Mouse (Mus musculus) embryonic facial prominence, embryonic 12.5 days (tissue): ENCODE data around the gene Med26. TPM values are rescaled to one million over a fixed set of nuclear protein-coding genes. Genes with fewer than 3 reads are reported as not detected.

Experiments used
- ATAC-seq: fragments of 200-750 bp; cut with Nextera tagmentation; 2 replicates; pipeline ENCODE4 v1.8.0; 2017; ENCODE audit not compliant: insufficient number of reproducible peaks, insufficient read depth, low FRiP score, low TSS enrichment
- H3K27ac ChIP-seq: fragments of 300-500 bp; sonication (generic); 2 replicates; pipeline ENCODE4 v1.5.1; 2016; ENCODE audit warnings: mild to moderate bottlenecking
- H3K27me3 ChIP-seq: fragments of 300-500 bp; sonication (generic); 2 replicates; pipeline ENCODE4 v1.6.1; 2016; ENCODE audit warnings: mild to moderate bottlenecking, moderate library complexity
- H3K36me3 ChIP-seq: fragments of 300-500 bp; sonication (generic); 2 replicates; pipeline ENCODE4 v1.6.1; 2016; ENCODE audit warnings: mild to moderate bottlenecking
- H3K4me1 ChIP-seq: fragments of 300-500 bp; sonication (generic); 2 replicates; pipeline ENCODE4 v1.6.1; 2016
- H3K4me2 ChIP-seq: fragments of 300-500 bp; sonication (generic); replicated peaks from 2 replicates; pipeline ENCODE4 v1.6.1; 2016; ENCODE audit warnings: mild to moderate bottlenecking, moderate library complexity
- H3K4me3 ChIP-seq: fragments of 300-500 bp; sonication (generic); 2 replicates; pipeline ENCODE4 v1.5.1; 2016; ENCODE audit warnings: mild to moderate bottlenecking
- H3K9ac ChIP-seq: fragments of 300-500 bp; sonication (generic); 2 replicates; pipeline ENCODE4 v1.6.1; 2016; ENCODE audit warnings: mild to moderate bottlenecking, moderate library complexity
- H3K9me3 ChIP-seq: fragments of 300-500 bp; sonication (generic); 2 replicates; pipeline ENCODE4 v1.6.1; 2016; ENCODE audit warnings: mild to moderate bottlenecking, moderate library complexity
- WGBS: fragments of 180-500 bp; shearing (Covaris S2); methylation state at CpG from one replicate; pipeline ENCODE4 v1.1.7; 2016; 5-methylcytosine and 5-hydroxymethylcytosine counted together
- polyA plus RNA-seq: library from polyadenylated mRNA; unstranded; fragments of >200 nt; fragmentation: Nextera tagmentation; extraction: Ambion mirVana; gene quantifications from 2 replicates; pipeline ENCODE4 v1.2.1, GENCODE M21; 2016

Med26 gene
- polyA plus RNA-seq, 1 experiment from 2014 or later = 22.3 TPM

DNA sequence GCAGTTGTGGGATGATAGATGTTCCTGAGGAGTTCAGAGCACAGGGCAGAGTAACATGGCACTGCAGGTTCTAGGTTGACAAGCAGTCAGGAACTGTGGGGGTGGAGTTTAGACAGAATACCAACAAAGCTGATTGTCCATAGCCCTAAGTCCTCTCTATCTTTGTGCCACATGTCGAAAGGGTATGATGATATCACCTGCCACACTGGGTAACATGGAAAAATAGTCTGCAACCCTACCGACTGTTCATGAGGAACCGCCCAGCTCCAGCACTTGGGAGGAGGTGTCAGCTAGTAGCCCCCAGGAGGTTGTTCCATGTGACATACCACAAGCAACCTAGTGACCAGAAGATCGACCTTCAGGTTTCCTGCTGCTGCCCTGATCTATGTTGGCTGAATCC is 49.5 kb downstream of the Med26 start:
- H3K36me3 ChIP-seq = peaks cover 37% of the 10 kb centered on the region
- 95% methylated on average over 4 of the region's 4 CpGs for WGBS
- ATAC-seq = no peak

GRCm38 (mm10) chr8:72497911-72498310 is 50.2 kb downstream of the Med26 start:
- WGBS = 69% methylated on average over 1 of the region's 1 CpGs
- H3K36me3 ChIP-seq = peaks cover 37% of the 10 kb centered on the region

More for the DNA sequence above, 49.5 kb downstream of the Med26 start:
- H3K4me1 ChIP-seq = peaks cover 6% of the 10 kb centered on the region
- H3K9ac ChIP-seq = no peak overlapping the region
- no peaks in the 10 kb centered on the region for H3K27me3 ChIP-seq
- H3K4me3 ChIP-seq = no peak overlapping the region
- no peaks in the 10 kb centered on the region for H3K9me3 ChIP-seq
- H3K27ac ChIP-seq = no peak overlapping the region
- H3K4me2 ChIP-seq = no peak overlapping the region

DNA sequence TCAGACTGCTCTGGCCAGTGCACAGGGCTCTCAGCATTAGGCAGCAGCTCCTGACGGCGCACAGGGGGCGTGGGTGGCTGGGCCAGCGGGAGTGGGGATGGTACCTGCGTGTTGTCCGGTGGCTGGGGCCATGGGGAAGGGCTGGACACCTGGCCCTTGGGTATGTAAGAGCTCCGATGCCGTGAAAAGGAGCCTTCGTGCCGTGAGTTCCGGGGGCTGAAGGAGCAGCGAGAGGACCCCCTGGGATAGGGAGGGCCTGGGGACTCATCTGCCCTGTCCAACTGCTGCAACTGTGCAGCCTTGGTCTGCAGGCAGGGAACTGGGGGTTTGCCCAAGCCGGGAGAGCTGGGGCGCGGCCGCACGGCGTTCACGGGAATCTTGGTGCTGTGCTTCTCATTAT is 51.9 kb downstream of the Med26 start:
- Histone ChIP-seq H3K36me3 (peaks cover 33% of the 10 kb centered on the region), H3K4me2 (no peak overlapping the region), H3K9ac (no peak overlapping the region), H3K27me3 (no peaks in the 10 kb centered on the region), H3K4me1 (peaks cover 14% of the 10 kb centered on the region), H3K27ac (no peak overlapping the region), H3K4me3 (no peak overlapping the region), H3K9me3 (no peaks in the 10 kb centered on the region)
- ATAC-seq = no peak
- WGBS = 95% methylated on average over 19 of the region's 19 CpGs

More at GRCm38 (mm10) chr8:72497911-72498310, 50.2 kb downstream of the Med26 start:
- Histone ChIP-seq H3K4me3 (no peak overlapping the region), H3K4me2 (no peak overlapping the region), H3K9ac (no peak overlapping the region), H3K9me3 (no peaks in the 10 kb centered on the region), H3K4me1 (peaks cover 9% of the 10 kb centered on the region), H3K27me3 (no peaks in the 10 kb centered on the region), H3K27ac (no peak overlapping the region)
- no peak for ATAC-seq

DNA sequence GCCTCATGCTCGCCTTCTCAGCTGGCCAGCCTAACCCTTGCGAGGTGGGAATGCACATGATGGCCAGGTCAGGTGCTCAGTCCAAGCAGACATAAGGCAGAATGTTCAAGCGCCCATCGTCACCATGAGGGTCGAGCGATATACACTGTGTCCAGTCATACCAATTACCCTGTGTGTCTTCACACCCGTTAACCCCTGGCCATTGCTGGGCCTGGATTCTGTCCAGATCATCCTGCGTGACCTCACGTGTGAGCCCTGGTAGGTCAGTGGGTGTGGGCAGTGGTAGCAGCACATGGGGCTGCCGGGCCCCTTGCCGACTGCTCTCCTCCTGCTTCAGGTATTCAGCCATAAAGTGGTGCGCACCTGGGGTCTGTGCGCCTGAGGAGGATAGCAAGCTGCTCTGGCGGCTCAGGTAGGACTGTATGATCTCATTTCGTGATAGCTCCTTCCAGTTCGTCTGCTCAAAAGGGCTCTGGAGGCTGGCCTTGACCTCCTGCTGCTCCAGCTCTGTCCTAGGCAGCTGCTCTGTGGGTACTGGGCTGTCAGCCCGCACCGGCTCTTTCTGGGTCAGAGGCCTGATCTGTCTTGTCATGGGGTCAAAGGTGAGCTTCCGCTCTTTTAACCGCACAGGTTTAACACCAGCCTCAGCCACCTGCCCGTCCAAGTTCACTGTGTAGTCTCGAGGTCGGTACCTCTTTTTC is 52.5 kb downstream of the Med26 start:
- 87% methylated on average over 23 of the region's 23 CpGs for WGBS
- peaks cover 20% of the 10 kb centered on the region for H3K4me1 ChIP-seq
- 0 out of 2 replicates have a peak overlapping the region, but pooled peaks have one; percentile 3 for H3K9ac ChIP-seq
- H3K4me2 ChIP-seq = no peak overlapping the region
- H3K27me3 ChIP-seq = no peaks in the 10 kb centered on the region
- H3K27ac ChIP-seq = no peak overlapping the region
- H3K4me3 ChIP-seq = no peak overlapping the region
- H3K36me3 ChIP-seq = peaks cover 33% of the 10 kb centered on the region
- ATAC-seq = no peak
- H3K9me3 ChIP-seq = no peaks in the 10 kb centered on the region

- Histone ChIP-seq H3K27me3 (no peaks in the 10 kb centered on the region), H3K4me1 (peaks cover 24% of the 10 kb centered on the region), H3K9ac (peak overlapping the region; percentile 70), H3K9me3 (no peaks in the 10 kb centered on the region), H3K27ac (peak overlapping the region; percentile 66; the same call in 1 of the 2 replicates), H3K4me3 (peak overlapping the region; percentile 91), H3K36me3 (peaks cover 36% of the 10 kb centered on the region), H3K4me2 (peak overlapping the region; percentile 89)
- 14% methylated on average over 8 of the region's 8 CpGs for WGBS
- ATAC-seq = no peak
Observed at GRCm38 (mm10) chr8:72493381-72493780, 54.7 kb downstream of the Med26 start.

DNA sequence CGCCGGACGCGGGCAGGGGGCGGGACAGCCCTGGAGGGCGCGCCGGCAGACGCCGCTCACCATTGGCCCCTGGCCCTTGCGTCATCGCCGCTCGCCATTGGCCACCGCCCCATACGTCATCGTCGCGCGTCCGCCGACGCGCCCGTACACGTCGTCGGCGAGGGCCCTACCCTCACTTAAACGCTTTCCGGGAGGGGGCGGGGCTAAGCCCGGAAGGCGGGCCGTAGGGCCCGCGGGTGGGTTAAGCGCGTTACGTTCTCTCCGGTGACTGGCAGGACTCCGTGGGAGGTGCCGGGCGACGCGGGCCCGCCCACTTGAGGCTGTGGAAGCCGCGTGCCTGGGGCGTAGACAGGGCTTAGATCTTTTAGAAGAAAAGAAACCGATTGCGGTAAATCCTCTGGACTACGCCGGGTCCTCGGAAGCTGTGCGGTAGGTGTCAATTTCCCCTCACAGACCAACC is 55.4 kb downstream of the Med26 start:
- Histone ChIP-seq H3K4me2 (peak overlapping the region; percentile 89), H3K4me1 (peaks cover 24% of the 10 kb centered on the region), H3K4me3 (peak overlapping the region; percentile 91), H3K9ac (peak overlapping the region; percentile 92), H3K9me3 (no peaks in the 10 kb centered on the region), H3K36me3 (peaks cover 43% of the 10 kb centered on the region), H3K27me3 (no peaks in the 10 kb centered on the region), H3K27ac (peak overlapping the region; percentile 72)
- peak; percentile 96 for ATAC-seq
- under 1% methylated on average over 55 of the region's 56 CpGs for WGBS

DNA sequence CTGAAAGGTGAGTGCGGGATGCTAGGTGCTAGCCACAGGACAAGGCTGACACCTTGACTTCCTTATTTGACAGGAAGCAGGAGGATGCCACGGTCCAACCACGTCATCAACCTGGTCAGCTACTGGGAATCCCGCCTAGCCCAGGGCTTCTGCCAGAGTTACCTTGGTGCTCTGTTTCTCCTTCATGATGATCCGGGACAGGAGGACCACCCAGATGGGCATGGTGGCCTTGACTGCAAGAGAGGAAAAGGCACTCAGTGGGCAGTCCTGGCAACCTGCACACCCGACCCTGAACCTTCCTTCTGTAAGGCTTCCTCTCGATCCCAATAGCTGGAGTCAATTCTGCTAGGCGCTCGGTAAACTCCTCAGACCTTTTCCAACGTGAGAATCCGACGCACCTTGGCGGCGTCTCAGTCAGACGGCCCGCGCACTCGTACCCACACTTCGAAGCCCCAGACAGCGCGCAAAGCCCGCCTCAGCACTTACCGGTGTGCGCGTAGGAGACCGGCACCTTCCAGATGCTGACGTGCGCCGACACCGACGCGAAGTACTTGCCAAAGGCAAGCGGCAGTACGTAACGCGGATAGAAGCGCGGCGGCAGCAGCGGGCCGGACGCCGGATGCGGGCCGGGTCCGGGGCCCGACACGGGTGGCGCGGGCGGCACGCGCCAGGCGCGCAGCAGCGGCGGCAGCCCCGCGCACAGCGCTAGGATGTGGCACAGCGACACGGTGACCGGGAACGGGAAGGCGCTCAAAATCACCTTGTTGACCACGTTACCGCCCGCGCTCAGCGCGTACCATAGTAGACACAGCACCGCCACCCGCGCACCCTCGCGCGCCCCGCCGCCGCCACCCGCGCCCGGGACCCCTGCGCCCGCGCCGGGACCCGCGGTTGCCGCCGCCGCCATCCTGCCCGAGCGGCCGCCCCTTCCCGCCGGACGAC is 56.1 kb downstream of the Med26 start, which contains the start of gene Slc35e1:
Slc35e1 (minus strand) TSS at position 935 of the 942 bp plus-strand sequence.
- H3K4me2 ChIP-seq = peak within 1 kb of the TSS; percentile 89
- ATAC-seq = no peak; the same call in 1 of the 2 replicates
- WGBS = 1% methylated on average over 94 of the region's 98 CpGs
- H3K9ac ChIP-seq = peak within 1 kb of the TSS; percentile 92
- peak within 1 kb of the TSS; percentile 72 for H3K27ac ChIP-seq
- peak within 1 kb of the TSS; percentile 91 for H3K4me3 ChIP-seq
- no peaks in the 10 kb centered on the region for H3K27me3 ChIP-seq
- H3K9me3 ChIP-seq = no peaks in the 10 kb centered on the region
- H3K36me3 ChIP-seq = peaks cover 46% of the 10 kb centered on the region
- H3K4me1 ChIP-seq = peaks cover 24% of the 10 kb centered on the region

DNA sequence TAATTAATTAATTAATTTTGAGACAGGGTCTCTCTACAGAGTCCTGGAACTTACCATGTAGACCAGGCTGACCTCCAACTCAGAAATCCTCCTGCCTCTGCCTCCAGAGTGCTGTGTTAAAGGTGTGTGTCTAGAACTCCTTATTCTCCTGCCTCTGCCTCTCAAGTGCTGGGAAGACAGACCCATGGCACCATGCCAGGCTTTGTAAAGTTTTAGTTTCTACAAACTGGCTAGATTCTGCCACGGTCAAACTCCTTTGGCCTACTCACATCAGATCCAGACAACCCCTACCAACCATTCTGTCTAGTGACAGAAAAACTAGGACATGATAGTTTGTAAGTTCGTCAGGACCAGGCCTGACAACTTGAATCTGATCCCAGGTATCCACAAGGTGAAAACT is 57.1 kb downstream of the Med26 start:
- no peak for ATAC-seq
- H3K4me1 ChIP-seq = peaks cover 24% of the 10 kb centered on the region
- no peaks in the 10 kb centered on the region for H3K9me3 ChIP-seq
- peak overlapping the region; percentile 91 for H3K4me3 ChIP-seq
- peak overlapping the region; percentile 89 for H3K4me2 ChIP-seq
- no peaks in the 10 kb centered on the region for H3K27me3 ChIP-seq
- H3K36me3 ChIP-seq = peaks cover 43% of the 10 kb centered on the region
- WGBS = 86% methylated on average over 2 of the region's 2 CpGs
- peak overlapping the region; percentile 92; the same call in 1 of the 2 replicates for H3K9ac ChIP-seq
- no peak overlapping the region for H3K27ac ChIP-seq

DNA sequence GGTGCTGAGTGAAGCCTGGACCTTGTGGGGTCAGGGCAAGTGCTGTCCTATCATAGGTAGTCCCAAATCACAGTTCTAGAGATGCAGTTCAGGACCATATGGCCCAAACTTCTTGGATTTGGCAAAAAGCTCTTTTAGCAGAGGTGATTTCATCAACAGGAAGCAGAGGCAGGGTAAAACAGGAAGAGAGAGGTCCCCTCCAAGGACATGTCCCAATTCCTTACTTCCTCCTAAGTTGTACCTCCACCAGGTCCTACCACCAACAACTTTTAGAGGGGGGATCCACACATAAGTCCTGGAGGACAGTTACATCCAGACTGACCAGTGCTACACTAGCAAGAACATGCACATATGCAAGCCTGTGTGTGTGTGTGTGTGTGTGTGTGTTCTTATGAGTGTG is 61.1 kb downstream of the Med26 start:
- no peak overlapping the region for H3K4me2 ChIP-seq
- H3K4me1 ChIP-seq = peaks cover 14% of the 10 kb centered on the region
- H3K27me3 ChIP-seq = no peaks in the 10 kb centered on the region
- no peak overlapping the region for H3K9ac ChIP-seq
- ATAC-seq = no peak
- H3K27ac ChIP-seq = no peak overlapping the region
- H3K9me3 ChIP-seq = no peaks in the 10 kb centered on the region
- peaks cover 58% of the 10 kb centered on the region for H3K36me3 ChIP-seq
- no peak overlapping the region for H3K4me3 ChIP-seq

DNA sequence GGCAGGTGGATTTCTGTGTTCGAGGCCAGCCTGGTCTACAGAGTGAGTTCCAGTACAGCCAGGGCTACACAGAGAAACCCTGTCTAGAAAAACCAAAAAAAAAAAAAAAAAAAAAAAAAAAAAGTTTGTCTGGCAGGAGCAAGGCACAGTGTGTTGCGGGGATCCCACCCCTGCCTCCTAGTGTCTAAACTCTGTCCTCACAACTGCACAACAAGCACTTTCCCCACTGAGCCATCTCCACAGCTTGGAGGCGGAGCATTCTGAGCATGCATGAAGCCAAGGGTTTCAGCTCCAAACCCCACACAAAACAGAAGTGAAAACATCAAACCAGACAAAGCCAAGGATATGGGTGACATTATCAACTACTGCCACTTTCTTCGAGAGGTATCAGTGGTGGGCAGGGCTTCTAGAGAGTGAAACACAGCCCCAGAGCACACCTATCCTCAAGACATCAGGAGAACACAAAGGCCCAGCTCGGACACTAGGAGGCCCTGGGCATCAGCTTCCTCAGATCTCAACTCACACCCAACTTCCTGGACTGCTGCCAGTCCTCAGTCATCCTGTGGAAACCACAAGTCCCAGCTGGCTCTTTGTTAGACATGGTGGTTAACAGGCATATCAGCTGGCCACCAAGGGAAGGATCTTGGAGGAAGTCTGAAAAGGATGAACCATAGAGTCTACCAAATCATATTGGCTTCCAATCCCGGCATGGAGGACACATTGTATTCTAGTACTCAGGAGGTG is 62.4 kb downstream of the Med26 start:
- no peak overlapping the region for H3K4me2 ChIP-seq
- peaks cover 5% of the 10 kb centered on the region for H3K4me1 ChIP-seq
- H3K9me3 ChIP-seq = no peaks in the 10 kb centered on the region
- H3K27ac ChIP-seq = no peak overlapping the region
- no peaks in the 10 kb centered on the region for H3K27me3 ChIP-seq
- 90% methylated on average over 6 of the region's 6 CpGs for WGBS
- no peak overlapping the region for H3K4me3 ChIP-seq
- H3K9ac ChIP-seq = no peak overlapping the region
- ATAC-seq = no peak
- peaks cover 60% of the 10 kb centered on the region for H3K36me3 ChIP-seq
